Comparison of ENCODE assay signal across 18 mouse cellular contexts in the genomic region with DNA sequence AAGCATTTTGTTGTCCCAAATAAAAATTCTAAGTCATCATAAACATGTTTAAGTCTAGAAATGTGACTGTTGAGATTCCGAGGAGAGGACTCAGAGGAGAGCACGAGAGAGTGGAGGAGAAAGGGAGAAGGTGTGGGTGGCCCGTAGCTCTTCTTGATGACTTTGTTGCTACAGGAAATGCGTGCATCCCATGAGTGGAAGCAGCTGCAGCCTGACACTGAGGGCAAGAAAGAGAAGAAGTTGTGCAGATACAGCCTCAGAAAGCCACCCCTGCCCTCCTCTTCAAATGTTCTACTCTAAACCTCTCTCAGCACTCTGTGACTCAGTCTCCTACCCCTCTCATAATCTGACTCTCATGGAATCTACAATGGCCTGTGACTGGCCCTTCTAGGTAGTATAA.
"Had no signal": no experiment of that assay in that cellular context is flagged by ENCODE, and none has a peak within 500 bp of the region (broad histone marks: within the 10 kb centered on the region; RNA-seq: fewer than 3 reads in every experiment).

No protein-coding gene starts in this region.

- H3K36me3 ChIP-seq: midbrain, embryonic 10.5 days; midbrain, embryonic 12.5 days; neural tube, embryonic 13.5 days; neural tube, embryonic 15.5 days had no signal

- H3K4me1 ChIP-seq: midbrain, embryonic 10.5 days; midbrain, embryonic 12.5 days; neural tube, embryonic 13.5 days; neural tube, embryonic 15.5 days had no signal

- ATAC-seq: midbrain, embryonic 16.5 days had no signal

- H3K9ac ChIP-seq: lung, embryonic 14.5 days; midbrain, embryonic 12.5 days; neural tube, embryonic 13.5 days; neural tube, embryonic 15.5 days had no signal

- H3K9me3 ChIP-seq: midbrain, embryonic 10.5 days; midbrain, embryonic 12.5 days; neural tube, embryonic 13.5 days; neural tube, embryonic 15.5 days had no signal

- H3K27me3 ChIP-seq: midbrain, embryonic 12.5 days; neural tube, embryonic 13.5 days; neural tube, embryonic 15.5 days had no signal

- H3K27ac ChIP-seq: midbrain, embryonic 10.5 days; midbrain, embryonic 12.5 days; neural tube, embryonic 13.5 days; neural tube, embryonic 15.5 days had no signal

- DNase-seq: lung, embryonic 14.5 days; lung, postnatal 10 days; lung, postnatal 4 days; midbrain, embryonic 14.5 days; retina, postnatal 1 day; right cerebral cortex, adult 18-20 months; right cerebral cortex, postnatal 25 days; right cerebral cortex, postnatal 4 days; spleen, adult 18-20 months; thymus, adult 18-20 months; thymus, postnatal 14 days; thymus, postnatal 36 days had no signal

- H3K4me3 ChIP-seq: midbrain, embryonic 10.5 days; midbrain, embryonic 12.5 days; myocyte; neural tube, embryonic 13.5 days; neural tube, embryonic 15.5 days had no signal

- H3K4me2 ChIP-seq: lung, embryonic 14.5 days; midbrain, embryonic 12.5 days; neural tube, embryonic 13.5 days; neural tube, embryonic 15.5 days had no signal
